Mouse (Mus musculus) erythroblast, embryonic 14.5 days (primary cell): ENCODE measurements around the gene Fsip1. TPM values are rescaled to one million over a fixed set of nuclear protein-coding genes. Genes with fewer than 3 reads are reported as not detected.
"Not testable (repeated sequence)": the region's sequence is repeated elsewhere in the genome, so short reads cannot be mapped to it uniquely, and the experiment has no call there.

Experiments used
- H3K27me3 ChIP-seq: 2 replicates; pipeline ENCODE4 v1.6.1; 2012; ENCODE audit warnings: inconsistent platforms; ENCODE audit not compliant: control insufficient read depth
- H3K36me3 ChIP-seq: 2 replicates; pipeline ENCODE4 v1.6.1; 2012; ENCODE audit warnings: mild to moderate bottlenecking, inconsistent platforms; ENCODE audit not compliant: control insufficient read depth
- H3K4me1 ChIP-seq: 2 replicates; pipeline ENCODE4 v1.6.1; 2012; ENCODE audit warnings: inconsistent platforms; ENCODE audit not compliant: control insufficient read depth
- H3K4me3 ChIP-seq: replicated peaks from 2 replicates; pipeline ENCODE3; 2012; ENCODE audit warnings: moderate library complexity, mild to moderate bottlenecking, inconsistent platforms
- H3K9me3 ChIP-seq: 2 replicates; pipeline ENCODE4 v1.6.1; 2012; ENCODE audit warnings: low read length, inconsistent platforms, mixed read lengths; ENCODE audit not compliant: control insufficient read depth
- GATA1 ChIP-seq: IDR thresholded peaks from 2 replicates; pipeline ENCODE4 v1.6.1; 2012; ENCODE audit warnings: low read length, inconsistent platforms, mixed read lengths
- TAL1 ChIP-seq: IDR thresholded peaks from 3 replicates; pipeline ENCODE4 v1.6.1; 2012; ENCODE audit warnings: low read length, inconsistent platforms, mixed read lengths
- polyA plus RNA-seq: library from polyadenylated mRNA; stranded (reverse); fragments of >175 nt; gene quantifications from 2 replicates; pipeline ENCODE4 v1.2.3, GENCODE M21; 2012

Gene Fsip1
- polyA plus RNA-seq, 1 experiment = not detected

DNA sequence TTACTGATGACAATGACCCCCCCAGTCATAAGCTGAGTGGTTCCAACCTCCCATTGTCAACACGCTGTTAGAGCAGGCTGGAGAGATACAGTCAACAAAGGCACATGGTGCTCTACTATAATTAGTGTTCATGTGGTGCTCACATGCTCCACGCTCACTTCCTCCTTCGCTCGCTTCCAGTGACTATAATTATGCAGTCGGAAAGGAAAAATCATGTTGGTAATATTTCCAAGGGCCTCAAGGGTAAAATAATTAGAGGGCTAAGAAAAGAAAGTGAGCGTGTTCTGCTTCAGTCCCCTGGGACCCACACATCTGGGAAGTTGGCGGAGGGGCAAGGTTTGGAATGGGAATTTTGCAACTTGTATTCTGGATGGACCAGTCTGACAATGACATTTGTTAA lies 38.7 kb upstream of the Fsip1 start:
- Histone ChIP-seq H3K4me3 (no peak overlapping the region), H3K36me3 (no peaks in the 10 kb centered on the region), H3K9me3 (peaks cover 2% of the 10 kb centered on the region; the same call in 1 of the 2 replicates), H3K27me3 (no peaks in the 10 kb centered on the region), H3K4me1 (no peaks in the 10 kb centered on the region)
- no peak for TF ChIP-seq TAL1
- no peak for TF ChIP-seq GATA1

DNA sequence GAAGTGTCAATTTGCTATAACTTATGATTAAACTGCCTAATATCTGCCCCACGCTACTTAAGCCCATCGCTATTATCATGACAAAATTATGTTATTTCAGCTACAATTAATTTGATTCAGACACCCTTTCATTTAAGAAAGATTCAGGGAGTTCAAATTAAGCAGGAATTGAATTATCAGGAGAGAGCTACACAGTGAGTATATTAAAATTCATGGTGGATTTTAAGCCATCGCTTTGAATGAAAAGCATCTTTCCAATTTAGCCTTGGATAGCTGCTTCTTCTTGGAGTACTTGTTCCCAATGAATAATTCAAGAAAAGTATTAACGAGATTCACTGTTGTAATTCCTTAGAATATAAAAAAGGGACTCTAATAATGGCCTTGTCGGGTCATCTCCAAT lies 36.8 kb upstream of the Fsip1 start:
- no peaks in the 10 kb centered on the region for H3K27me3 ChIP-seq
- H3K36me3 ChIP-seq = no peaks in the 10 kb centered on the region
- no peaks in the 10 kb centered on the region for H3K4me1 ChIP-seq
- TF ChIP-seq GATA1 = no peak
- no peak for TF ChIP-seq TAL1
- H3K4me3 ChIP-seq = no peak overlapping the region
- H3K9me3 ChIP-seq = peaks cover 2% of the 10 kb centered on the region; the same call in 1 of the 2 replicates

DNA sequence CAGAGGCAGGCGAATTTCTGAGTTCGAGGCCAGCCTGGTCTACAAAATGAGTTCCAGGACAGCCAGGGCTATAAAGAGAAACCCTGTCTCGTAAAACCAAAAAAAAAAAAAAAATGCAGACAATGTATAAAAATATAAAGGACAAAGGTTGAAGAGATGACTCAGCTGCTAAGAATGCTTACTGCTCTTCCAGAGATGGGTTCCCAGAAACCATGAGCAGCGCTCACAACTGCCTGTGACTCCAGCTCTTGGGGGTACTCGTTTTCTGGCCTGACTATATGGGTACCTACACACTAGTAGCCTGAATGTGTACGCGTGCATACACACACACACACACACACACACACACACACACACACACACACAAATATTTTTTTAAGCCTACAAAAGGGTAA lies 32.3 kb upstream of the Fsip1 start:
- H3K27me3 ChIP-seq, H3K9me3 ChIP-seq, H3K36me3 ChIP-seq, H3K4me3 ChIP-seq, H3K4me1 ChIP-seq: not testable (repeated sequence)

DNA sequence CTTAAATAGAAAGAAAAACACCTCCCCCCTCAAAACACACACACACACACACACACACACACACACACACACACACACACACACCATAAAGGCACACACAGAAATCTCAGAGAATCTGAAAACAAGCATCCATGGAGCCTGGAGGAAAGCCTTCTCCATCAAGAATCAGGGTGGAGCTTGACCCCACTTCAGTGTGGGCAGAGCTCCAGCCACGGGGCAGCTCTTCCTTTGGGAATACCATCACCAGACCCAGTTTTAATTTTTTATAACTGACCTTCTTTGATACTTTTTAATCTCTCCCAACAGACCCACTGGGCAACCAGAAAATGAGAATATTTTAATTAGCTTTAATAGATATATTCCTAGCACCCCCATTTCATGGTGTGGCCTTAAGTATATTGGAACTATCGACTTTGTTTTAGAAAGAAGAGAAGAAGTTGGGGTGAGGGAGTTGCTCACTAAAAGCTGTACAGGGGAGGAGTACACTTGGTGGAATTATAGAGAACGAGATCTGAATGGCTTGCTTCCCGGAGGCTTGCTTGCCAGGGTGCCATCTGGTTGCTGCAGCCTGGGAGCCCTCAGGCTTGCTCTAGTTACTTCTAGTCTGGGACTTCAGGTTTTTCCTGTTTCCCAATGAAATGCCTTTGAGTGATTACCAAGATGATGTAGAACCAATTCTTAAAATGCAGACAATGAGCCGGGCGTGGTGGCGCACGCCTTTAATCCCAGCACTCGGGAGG lies 31.7 kb upstream of the Fsip1 start:
- TF ChIP-seq TAL1 = no peak
- no peak for TF ChIP-seq GATA1
- Histone ChIP-seq H3K27me3 (no peaks in the 10 kb centered on the region), H3K4me3 (no peak overlapping the region), H3K9me3 (peaks cover 2% of the 10 kb centered on the region; the same call in 1 of the 2 replicates), H3K36me3 (no peaks in the 10 kb centered on the region), H3K4me1 (no peaks in the 10 kb centered on the region)

DNA sequence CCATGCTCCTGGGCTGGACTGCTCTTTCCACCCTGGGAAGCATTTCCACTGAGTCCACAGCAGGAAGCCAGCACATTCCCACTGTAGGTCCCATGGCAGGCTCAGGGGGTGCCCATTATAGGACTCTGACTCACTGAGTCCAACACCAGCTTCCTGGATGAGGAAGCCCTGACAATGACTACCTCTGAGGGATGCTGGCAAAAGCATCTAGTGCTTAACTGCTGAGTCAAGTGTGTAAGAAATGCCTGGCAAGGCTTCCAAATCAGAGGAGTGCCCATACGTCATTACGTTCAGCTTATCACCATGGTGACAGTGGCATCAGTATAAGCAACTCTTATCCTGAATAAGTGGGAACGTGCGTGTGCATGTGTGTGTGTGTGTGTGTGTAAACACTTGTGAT lies 30.9 kb upstream of the Fsip1 start:
- Histone ChIP-seq H3K9me3 (peaks cover 2% of the 10 kb centered on the region; the same call in 1 of the 2 replicates), H3K27me3 (no peaks in the 10 kb centered on the region), H3K36me3 (no peaks in the 10 kb centered on the region), H3K4me1 (no peaks in the 10 kb centered on the region), H3K4me3 (no peak overlapping the region)
- TF ChIP-seq GATA1 (no peak), TAL1 (no peak)

DNA sequence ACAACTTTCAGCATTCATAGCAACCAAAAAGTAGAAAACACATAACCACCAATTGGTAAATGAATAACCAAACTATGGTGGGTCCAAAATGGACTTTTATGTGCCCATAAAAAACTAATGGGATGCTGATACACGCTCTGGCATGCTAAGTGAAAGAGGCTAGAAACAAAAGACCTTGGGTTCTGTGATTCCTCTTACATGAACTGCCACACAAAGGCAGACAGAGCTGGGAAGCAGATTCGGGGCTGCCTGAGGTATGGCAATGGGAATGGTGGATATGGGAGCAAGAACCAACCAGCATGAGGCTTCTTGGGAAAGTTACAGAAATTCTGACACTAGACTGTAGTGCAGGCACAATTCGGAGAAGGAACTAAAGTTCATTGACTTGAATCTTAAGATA lies 25.7 kb upstream of the Fsip1 start:
- Histone ChIP-seq H3K36me3 (no peaks in the 10 kb centered on the region), H3K9me3 (no peaks in the 10 kb centered on the region), H3K27me3 (no peaks in the 10 kb centered on the region), H3K4me1 (no peaks in the 10 kb centered on the region), H3K4me3 (no peak overlapping the region)
- TF ChIP-seq TAL1 (no peak), GATA1 (no peak)

DNA sequence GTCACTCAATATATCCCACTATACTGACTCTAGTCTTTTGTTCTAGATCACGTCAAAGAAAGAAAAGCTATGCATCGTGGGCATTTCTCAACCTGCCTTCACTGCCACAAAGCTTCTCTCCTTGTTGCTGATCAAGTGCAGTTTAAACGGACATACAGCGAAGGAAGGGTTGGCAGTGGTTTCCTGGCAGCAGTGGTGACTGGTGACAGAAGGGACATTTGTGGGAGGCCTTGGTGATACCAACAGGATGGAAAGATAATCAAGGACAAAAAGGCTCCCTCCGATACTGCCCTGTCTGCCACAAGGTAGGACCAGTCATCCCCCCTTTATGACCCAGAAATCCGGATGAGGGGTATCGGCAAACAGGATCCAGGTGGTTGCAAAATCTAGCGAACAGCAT lies 21.5 kb upstream of the Fsip1 start:
- TF ChIP-seq TAL1 = no peak
- no peak for TF ChIP-seq GATA1
- Histone ChIP-seq H3K27me3 (no peaks in the 10 kb centered on the region), H3K4me1 (no peaks in the 10 kb centered on the region), H3K4me3 (no peak overlapping the region), H3K9me3 (no peaks in the 10 kb centered on the region), H3K36me3 (no peaks in the 10 kb centered on the region)

DNA sequence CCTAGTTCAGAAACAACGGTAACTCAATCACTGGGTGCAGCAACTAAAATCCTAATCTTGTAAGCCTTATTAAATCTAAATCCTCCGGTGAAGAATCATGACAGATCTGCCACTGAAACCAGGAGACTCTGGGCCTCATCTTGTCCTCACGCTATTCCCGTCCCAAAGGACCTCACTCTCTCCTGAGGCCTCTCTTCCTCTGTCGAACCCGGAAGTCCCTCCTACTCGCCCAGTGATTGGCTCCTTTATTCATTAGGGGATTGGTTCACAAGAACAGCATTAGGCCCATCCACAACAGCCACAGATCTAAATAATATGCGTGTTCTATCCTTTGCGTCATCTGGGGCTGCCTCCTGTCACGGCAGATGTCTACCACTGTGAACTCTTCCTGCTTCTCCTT lies 14.8 kb upstream of the Fsip1 start:
- no peak for TF ChIP-seq GATA1
- TF ChIP-seq TAL1 = no peak
- H3K27me3 ChIP-seq = no peaks in the 10 kb centered on the region
- no peak overlapping the region for H3K4me3 ChIP-seq
- H3K9me3 ChIP-seq = no peaks in the 10 kb centered on the region
- no peaks in the 10 kb centered on the region for H3K4me1 ChIP-seq
- no peaks in the 10 kb centered on the region for H3K36me3 ChIP-seq

DNA sequence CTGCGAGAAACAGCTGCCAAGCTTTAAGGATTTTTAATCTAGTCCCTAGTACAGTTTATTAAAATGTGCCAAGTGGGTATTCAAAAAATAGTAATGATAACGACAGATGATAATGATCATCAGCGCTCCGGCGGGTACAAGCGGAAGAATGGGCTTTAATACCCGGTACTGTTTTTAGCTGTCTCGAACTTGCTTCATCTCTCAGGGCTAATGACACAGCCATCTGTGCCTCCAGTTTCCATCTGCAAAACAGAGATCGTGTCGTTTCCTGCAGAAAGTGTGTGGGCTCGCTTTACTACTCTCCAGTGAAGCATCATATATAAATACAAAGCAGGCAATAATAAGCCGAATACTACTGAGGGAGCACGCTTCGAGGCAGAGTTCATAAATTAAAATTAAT lies 13.4 kb upstream of the Fsip1 start:
- H3K4me1 ChIP-seq = no peaks in the 10 kb centered on the region
- 0 out of 2 replicates have a peak, but pooled peaks cover 2% of the 10 kb centered on the region for H3K9me3 ChIP-seq
- TF ChIP-seq TAL1 (no peak), GATA1 (no peak)
- no peaks in the 10 kb centered on the region for H3K36me3 ChIP-seq
- H3K4me3 ChIP-seq = no peak overlapping the region
- no peaks in the 10 kb centered on the region for H3K27me3 ChIP-seq

DNA sequence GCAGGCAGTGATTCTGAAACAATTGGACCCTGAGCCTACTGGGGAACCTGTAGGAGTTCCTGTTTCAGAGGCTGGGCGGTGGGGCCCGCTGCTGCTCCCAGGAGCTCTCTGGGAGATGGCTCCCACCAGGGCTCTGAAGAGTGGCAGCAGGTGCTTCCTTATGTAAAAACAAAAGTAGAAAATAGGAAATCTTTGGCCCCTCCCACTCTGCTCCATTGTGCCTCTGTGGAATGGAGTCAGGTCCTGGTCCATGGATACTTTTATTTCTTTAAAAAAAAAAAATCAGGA lies 7.1 kb upstream of the Fsip1 start:
- H3K9me3 ChIP-seq = 0 out of 2 replicates have a peak, but pooled peaks cover 2% of the 10 kb centered on the region
- TF ChIP-seq GATA1 (no peak), TAL1 (no peak)
- H3K36me3 ChIP-seq = no peaks in the 10 kb centered on the region
- H3K4me3 ChIP-seq = no peak overlapping the region
- no peaks in the 10 kb centered on the region for H3K4me1 ChIP-seq
- no peaks in the 10 kb centered on the region for H3K27me3 ChIP-seq
